In genomic region chr2:159591396-159592124, GRCm38 (mm10) we compare ENCODE assay signal across 25 mouse cellular contexts.
A peak's percentile ranks its signal among the peaks of the same experiment; 100 is the strongest.
DNase-seq lines count a peak whose midpoint lies in the region; ATAC-seq and TF ChIP-seq lines count a peak whose summit lies in the region.
"Had no signal": no experiment of that assay in that cellular context is flagged by ENCODE, and none has a peak within 500 bp of the region (broad histone marks: within the 10 kb centered on the region; RNA-seq: fewer than 3 reads in every experiment).

No protein-coding gene starts in this region.

- no peaks in the 10 kb centered on the region for H3K4me1 ChIP-seq in liver, postnatal 0 days (ENCODE audit: insufficient read depth)
- H3K4me1 ChIP-seq in liver, embryonic 11.5 days (replicated peaks; ENCODE audit: control insufficient read depth, insufficient read depth, low read length): no peaks in the 10 kb centered on the region
- H3K4me1 ChIP-seq: embryonic facial prominence, embryonic 15.5 days; heart, embryonic 15.5 days; hindbrain, embryonic 10.5 days; hindbrain, embryonic 13.5 days had no signal

- H3K9me3 ChIP-seq in liver, postnatal 0 days (ENCODE audit: low read length): no peaks in the 10 kb centered on the region
- no peaks in the 10 kb centered on the region for H3K9me3 ChIP-seq in liver, embryonic 11.5 days (ENCODE audit: control insufficient read depth, low read length)
- H3K9me3 ChIP-seq: embryonic facial prominence, embryonic 12.5 days; embryonic facial prominence, embryonic 15.5 days; heart, embryonic 12.5 days; heart, embryonic 15.5 days; hindbrain, embryonic 10.5 days; hindbrain, embryonic 13.5 days had no signal

- no peak overlapping the region for H3K27ac ChIP-seq in liver, postnatal 0 days (ENCODE audit: low read depth)
- H3K27ac ChIP-seq in liver, embryonic 11.5 days (ENCODE audit: low read depth, low read length): no peak overlapping the region
- H3K27ac ChIP-seq: embryonic facial prominence, embryonic 12.5 days; embryonic facial prominence, embryonic 15.5 days; heart, embryonic 15.5 days; hindbrain, embryonic 10.5 days; hindbrain, embryonic 13.5 days had no signal

- no peaks in the 10 kb centered on the region for H3K27me3 ChIP-seq in liver, postnatal 0 days (ENCODE audit: insufficient read depth, low read length)
- no peaks in the 10 kb centered on the region for H3K27me3 ChIP-seq in liver, embryonic 11.5 days (replicated peaks; ENCODE audit: control insufficient read depth, insufficient read depth, low read length)
- H3K27me3 ChIP-seq: embryonic facial prominence, embryonic 12.5 days; embryonic facial prominence, embryonic 15.5 days; heart, embryonic 15.5 days; hindbrain, embryonic 13.5 days had no signal

- peak; percentile 49 for ATAC-seq in liver, postnatal 0 days
- no peak for ATAC-seq in liver, embryonic 11.5 days (replicated peaks; ENCODE audit: low FRiP score)
- ATAC-seq in granulocyte monocyte progenitor cell, adult 5-6 weeks (replicated peaks; ENCODE audit: poor library complexity, severe bottlenecking): peak; percentile 95
- ATAC-seq in megakaryocyte progenitor cell, adult 5-6 weeks (replicated peaks; ENCODE audit: poor library complexity): peak; percentile 86
- ATAC-seq: CD4-positive, CD25-positive, alpha-beta regulatory T cell, adult 4 months; forebrain, embryonic 14.5 days; forebrain, postnatal 0 days; hindbrain, embryonic 16.5 days had no signal

- H3K9ac ChIP-seq in liver, postnatal 0 days (replicated peaks): no peak overlapping the region
- H3K9ac ChIP-seq in liver, embryonic 11.5 days (ENCODE audit: low read depth, low read length): no peak overlapping the region
- H3K9ac ChIP-seq: embryonic facial prominence, embryonic 12.5 days; embryonic facial prominence, embryonic 15.5 days; forebrain, postnatal 0 days; heart, embryonic 12.5 days; heart, embryonic 15.5 days; hindbrain, embryonic 13.5 days had no signal

- H3K4me2 ChIP-seq in liver, postnatal 0 days (ENCODE audit: low read depth, low read length): no peak overlapping the region
- H3K4me2 ChIP-seq in liver, embryonic 11.5 days: no peak overlapping the region
- H3K4me2 ChIP-seq: embryonic facial prominence, embryonic 12.5 days; embryonic facial prominence, embryonic 15.5 days; heart, embryonic 12.5 days; heart, embryonic 15.5 days; hindbrain, embryonic 13.5 days had no signal

- TF ChIP-seq EP300 in liver, postnatal 0 days (IDR thresholded peaks at IDR 0.05; ENCODE audit: low read depth): no peak

- DNase-seq in layer of hippocampus, adult 9-10 months (ENCODE audit: low spot score): peak; percentile 7
- DNase-seq in layer of hippocampus, adult 8-10 months (ENCODE audit: low spot score in 2 of 2): no peak
- no peak for DNase-seq in liver, postnatal 0 days
- DNase-seq in liver, embryonic 11.5 days (ENCODE audit: low spot score): no peak
- no peak for DNase-seq in natural killer cell, adult 2 months (ENCODE audit: low spot score in 2 of 2)
- DNase-seq: adrenal gland, postnatal 14 days; cerebellum, adult 11 months; cerebellum, adult 2 months; cerebellum, adult 9-11 months; cerebellum, postnatal 25 days; forebrain, postnatal 0 days; gastrocnemius, postnatal 25 days; heart, postnatal 10 days; heart, postnatal 36 days had no signal

- 61% methylated on average over 2 of the region's 2 CpGs for WGBS in liver, postnatal 0 days (ENCODE audit: insufficient replicate concordance)
- WGBS in liver, embryonic 11.5 days: 48% methylated on average over 2 of the region's 2 CpGs

- H3K4me3 ChIP-seq in liver, postnatal 0 days (ENCODE audit: low read depth, low read length): no peak overlapping the region
- H3K4me3 ChIP-seq in liver, embryonic 11.5 days (ENCODE audit: low read depth, low read length): no peak overlapping the region
- H3K4me3 ChIP-seq: embryonic facial prominence, embryonic 12.5 days; embryonic facial prominence, embryonic 15.5 days; heart, embryonic 12.5 days; heart, embryonic 15.5 days; hindbrain, embryonic 10.5 days; hindbrain, embryonic 13.5 days had no signal

- no peaks in the 10 kb centered on the region for H3K36me3 ChIP-seq in liver, postnatal 0 days (replicated peaks; ENCODE audit: insufficient read depth, low read length)
- H3K36me3 ChIP-seq in liver, embryonic 11.5 days (ENCODE audit: control insufficient read depth, insufficient read depth, low read length): no peaks in the 10 kb centered on the region
- H3K36me3 ChIP-seq: embryonic facial prominence, embryonic 12.5 days; embryonic facial prominence, embryonic 15.5 days; heart, embryonic 12.5 days; heart, embryonic 15.5 days; hindbrain, embryonic 10.5 days; hindbrain, embryonic 13.5 days had no signal

- no peak for TF ChIP-seq CTCF in liver, postnatal 0 days (IDR thresholded peaks at IDR 0.05; ENCODE audit: low read depth)
